Mouse (Mus musculus): ENCODE data around the gene Npcd.
A peak's percentile ranks its signal among the peaks of the same experiment; 100 is the strongest.

DNA sequence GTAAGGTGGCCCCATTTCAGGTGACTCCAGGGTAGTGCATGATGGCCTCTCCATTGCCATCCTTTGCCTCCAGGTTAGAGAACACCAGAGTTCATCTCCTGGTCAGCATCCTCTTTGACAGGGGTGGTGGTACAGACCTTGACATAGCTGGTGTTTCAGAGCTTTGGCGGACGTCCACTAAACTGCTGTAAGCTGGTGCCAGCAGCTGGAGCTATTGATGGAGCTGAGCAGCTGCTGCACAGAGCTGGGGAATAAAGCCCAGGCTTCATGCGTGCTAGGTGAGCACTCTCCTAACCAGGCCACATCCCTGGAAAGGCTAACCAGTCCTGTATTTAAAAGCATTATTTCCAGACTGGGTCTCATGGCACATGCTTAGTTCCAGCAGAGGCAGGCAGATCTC is 46.4 kb upstream of the Npcd start:
- TF ChIP-seq CTCF (IDR thresholded peaks at IDR 0.05; ENCODE audit: control insufficient read depth, insufficient read depth, insufficient read length) (no peak), MAX (IDR thresholded peaks at IDR 0.05) (peak; percentile 17), MYOG (IDR thresholded peaks at IDR 0.05; ENCODE audit: control insufficient read depth, extremely low read depth, insufficient read length) (no peak)
